Mouse (Mus musculus) ovary, postnatal 36 days (tissue): ENCODE results near the gene Slc30a4.

ENCODE experiments used
- DNase-seq: peaks from one replicate; pipeline ENCODE4 v3.0.0; 2022; ENCODE audit warnings: low spot score, mixed read lengths

The Slc30a4 gene

GRCm38 (mm10) chr2:122702181-122703036, at the start of gene Slc30a4:
TSS of gene Slc30a4 (minus strand) at chr2:122702663.
- peak; percentile 85 for DNase-seq

- DNase-seq, result no peak
Observed at GRCm38 (mm10) chr2:122746461-122746860, 44.0 kb upstream of the Slc30a4 start.

GRCm38 (mm10) chr2:122739023-122739422, 36.6 kb upstream of the Slc30a4 start:
- DNase-seq, result no peak

GRCm38 (mm10) chr2:122737894-122738830, 35.7 kb upstream of the Slc30a4 start, which contains the start of gene Bloc1s6:
TSS of gene Bloc1s6 (plus strand) at chr2:122738503.
- DNase-seq, result peak; percentile 85

- DNase-seq, result no peak
Observed at GRCm38 (mm10) chr2:122731456-122731855, 29.0 kb upstream of the Slc30a4 start.

GRCm38 (mm10) chr2:122725604-122726003, 23.1 kb upstream of the Slc30a4 start:
- peak; percentile 15 for DNase-seq

GRCm38 (mm10) chr2:122720564-122720963, 18.1 kb upstream of the Slc30a4 start:
- DNase-seq, result no peak

- no peak for DNase-seq
Observed at GRCm38 (mm10) chr2:122719232-122719631, 16.8 kb upstream of the Slc30a4 start.

- DNase-seq, result no peak
Observed at GRCm38 (mm10) chr2:122716301-122716842, 13.9 kb upstream of the Slc30a4 start.

GRCm38 (mm10) chr2:122715148-122715692, 12.8 kb upstream of the Slc30a4 start:
- no peak for DNase-seq

GRCm38 (mm10) chr2:122712848-122713247, 10.4 kb upstream of the Slc30a4 start:
- no peak for DNase-seq

- DNase-seq, result no peak
Observed at GRCm38 (mm10) chr2:122711911-122712310, 9.4 kb upstream of the Slc30a4 start.

- no peak for DNase-seq
Observed at GRCm38 (mm10) chr2:122709156-122709555, 6.7 kb upstream of the Slc30a4 start.

GRCm38 (mm10) chr2:122708080-122708479, 5.6 kb upstream of the Slc30a4 start:
- no peak for DNase-seq

GRCm38 (mm10) chr2:122704572-122704971, 2.1 kb upstream of the Slc30a4 start:
- DNase-seq, result no peak

- DNase-seq, result no peak
Observed at GRCm38 (mm10) chr2:122701871-122702180, 637 bp downstream of the Slc30a4 start.

GRCm38 (mm10) chr2:122701012-122701411, 1.5 kb downstream of the Slc30a4 start:
- no peak for DNase-seq

GRCm38 (mm10) chr2:122697526-122697925, 4.9 kb downstream of the Slc30a4 start:
- no peak for DNase-seq

GRCm38 (mm10) chr2:122686665-122687064, 15.8 kb downstream of the Slc30a4 start:
- DNase-seq, result no peak

GRCm38 (mm10) chr2:122683641-122684040, 18.8 kb downstream of the Slc30a4 start:
- no peak for DNase-seq

GRCm38 (mm10) chr2:122682520-122682919, 19.9 kb downstream of the Slc30a4 start:
- no peak for DNase-seq
